Mouse (Mus musculus): ENCODE measurements around the gene Btbd35f13. TPM values are rescaled to one million over a fixed set of nuclear protein-coding genes. Genes with fewer than 3 reads are reported as not detected.
"Not testable (repeated sequence)": the region's sequence is repeated elsewhere in the genome, so short reads cannot be mapped to it uniquely, and the experiment has no call there.

The Btbd35f13 gene
- total RNA-seq (2021), result not detected
- long read RNA-seq, experiment 1, result 0 reads
- long read RNA-seq, experiment 2, result 0 reads

DNA sequence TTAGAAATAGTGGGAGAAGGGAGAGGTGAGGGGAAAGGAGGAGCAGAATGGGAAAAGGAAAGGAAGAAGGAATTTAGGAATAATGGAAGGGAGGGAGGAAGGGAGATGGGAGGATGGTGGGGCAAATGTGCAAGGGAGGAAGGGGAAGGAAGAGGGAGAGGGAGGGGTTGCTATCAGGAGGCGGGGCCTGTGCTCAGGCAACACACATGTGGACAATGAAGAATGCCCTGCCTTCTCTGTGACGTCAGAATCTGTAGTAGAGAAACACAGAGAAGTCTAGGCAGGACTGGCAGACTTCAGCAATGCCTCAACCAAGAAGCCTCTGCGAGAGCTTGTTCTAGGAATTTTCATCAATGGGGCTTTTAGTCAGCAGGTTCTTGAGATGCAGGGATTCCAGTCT is at the start of gene Btbd35f13:
TSS of gene Btbd35f13 (plus strand) at position 301 of the 400 bp plus-strand sequence.
- H3K4me3 ChIP-seq, H3K27ac ChIP-seq: not testable (repeated sequence)

DNA sequence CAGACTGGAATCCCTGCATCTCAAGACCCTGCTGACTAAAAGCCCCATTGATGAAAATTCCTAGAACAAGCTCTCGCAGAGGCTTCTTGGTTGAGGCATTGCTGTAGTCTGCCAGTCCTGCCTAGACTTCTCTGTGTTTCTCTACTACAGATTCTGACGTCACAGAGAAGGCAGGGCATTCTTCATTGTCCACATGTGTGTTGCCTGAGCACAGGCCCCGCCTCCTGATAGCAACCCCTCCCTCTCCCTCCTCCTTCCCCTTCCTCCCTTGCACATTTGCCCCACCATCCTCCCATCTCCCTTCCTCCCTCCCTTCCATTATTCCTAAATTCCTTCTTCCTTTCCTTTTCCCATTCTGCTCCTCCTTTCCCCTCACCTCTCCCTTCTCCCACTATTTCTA is 45.3 kb downstream of the Btbd35f13 start, which contains the start of gene Btbd35f14:
TSS of gene Btbd35f14 (minus strand) at position 101 of the 400 bp plus-strand sequence.
- H3K27ac ChIP-seq; H3K4me3 ChIP-seq; DNase-seq (ENCODE audit: low spot score in 2 of 2): not testable (repeated sequence)

More for the DNA sequence above, at the start of gene Btbd35f13:
- not testable (repeated sequence) for DNase-seq (ENCODE audit: low spot score in 2 of 2)

Other genes starting within 250 kb of the Btbd35f13 start
- not detected for gene Btbd35f15, start 79.9 kb upstream of the Btbd35f13 start, total RNA-seq (2021)
- gene Btbd35f14, start 45.2 kb downstream of the Btbd35f13 start, total RNA-seq (2021), result not detected